Mouse (Mus musculus): Measurements from ENCODE around the gene Gmds.

The Gmds gene

DNA sequence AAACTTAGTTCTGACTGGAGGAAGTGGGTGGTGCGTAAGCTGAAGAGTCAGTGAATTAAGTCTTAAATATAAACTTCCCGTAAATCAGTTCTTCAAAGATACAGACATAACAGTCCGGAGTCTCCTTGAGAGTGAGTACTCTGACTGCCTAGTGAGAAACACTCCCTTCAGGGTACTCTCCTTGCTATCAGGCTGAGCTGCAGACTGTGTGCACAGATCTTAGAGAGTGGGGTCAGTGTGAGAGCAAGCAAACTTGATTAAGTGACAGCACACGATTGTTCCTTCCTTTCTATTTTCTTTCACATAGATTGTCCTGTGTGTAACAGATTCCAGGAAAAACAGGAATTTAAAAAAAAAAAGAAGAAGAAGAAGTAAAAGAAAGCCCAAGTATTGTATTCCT, 382.4 kb downstream of the Gmds start:
- DNase-seq (ENCODE audit: low spot score): no peak

DNA sequence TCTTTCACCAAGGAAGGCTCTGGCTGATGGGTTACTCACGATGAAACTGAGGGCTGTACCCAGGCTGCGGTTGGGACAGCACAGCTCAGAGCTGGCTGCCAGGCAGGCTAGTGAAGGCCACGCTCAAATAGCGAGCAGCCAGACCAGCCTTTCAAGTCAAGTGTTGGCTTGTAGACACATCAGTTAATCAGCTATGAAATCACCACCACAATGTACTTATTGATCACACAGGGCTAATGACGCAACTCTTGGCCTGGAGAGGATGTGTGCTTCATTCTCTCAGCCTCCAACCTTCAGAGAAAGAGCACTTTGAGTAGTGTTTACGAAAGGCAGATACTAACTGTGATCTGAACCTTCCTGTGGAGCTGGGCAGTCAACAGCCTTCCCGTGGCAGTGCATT, 383.4 kb downstream of the Gmds start:
- DNase-seq (ENCODE audit: low spot score): peak; percentile 4

GRCm38 (mm10) chr13:31944676-31945210, 393.8 kb downstream of the Gmds start:
- DNase-seq (ENCODE audit: low spot score): no peak

DNA sequence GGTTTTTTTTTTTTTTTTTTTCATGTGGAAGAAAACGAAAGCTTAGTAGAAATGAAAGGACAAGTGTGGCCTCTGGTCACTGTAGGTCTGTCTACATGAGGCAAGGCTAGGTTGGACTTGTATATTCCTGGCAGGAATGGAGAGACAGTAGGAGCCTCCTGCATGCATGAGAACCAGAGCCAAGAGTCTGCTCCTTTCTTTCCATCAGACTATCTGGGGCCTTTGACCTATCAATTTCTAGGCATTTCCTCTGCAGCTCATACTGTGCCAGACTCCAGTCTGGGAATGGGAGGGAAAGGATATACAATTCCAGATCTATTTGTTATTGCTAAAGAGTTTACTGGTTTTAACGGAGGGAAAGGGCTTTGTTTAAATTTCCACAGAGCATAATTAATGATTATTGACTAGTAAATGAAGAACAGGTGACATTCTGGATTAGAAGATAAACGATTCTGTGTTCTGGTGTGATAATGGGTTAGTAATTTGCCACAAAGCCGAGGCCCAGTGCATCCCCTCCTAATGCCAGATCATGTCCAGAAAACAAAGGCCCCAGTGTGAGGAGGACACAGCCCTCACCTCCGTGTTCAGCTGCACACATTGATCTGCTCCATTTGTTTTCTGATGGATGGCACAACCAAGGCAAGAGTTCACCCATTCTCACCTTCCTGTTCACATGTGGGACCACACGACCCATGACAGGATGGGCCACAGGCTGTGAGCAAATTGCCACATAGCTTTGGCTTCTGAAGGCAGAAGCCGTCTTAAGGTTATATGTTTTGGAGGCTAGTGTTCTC, 394.9 kb downstream of the Gmds start:
- no peak for DNase-seq (ENCODE audit: low spot score)

GRCm38 (mm10) chr13:31929299-31929698, 409.2 kb downstream of the Gmds start:
- no peak for DNase-seq (ENCODE audit: low spot score)

DNA sequence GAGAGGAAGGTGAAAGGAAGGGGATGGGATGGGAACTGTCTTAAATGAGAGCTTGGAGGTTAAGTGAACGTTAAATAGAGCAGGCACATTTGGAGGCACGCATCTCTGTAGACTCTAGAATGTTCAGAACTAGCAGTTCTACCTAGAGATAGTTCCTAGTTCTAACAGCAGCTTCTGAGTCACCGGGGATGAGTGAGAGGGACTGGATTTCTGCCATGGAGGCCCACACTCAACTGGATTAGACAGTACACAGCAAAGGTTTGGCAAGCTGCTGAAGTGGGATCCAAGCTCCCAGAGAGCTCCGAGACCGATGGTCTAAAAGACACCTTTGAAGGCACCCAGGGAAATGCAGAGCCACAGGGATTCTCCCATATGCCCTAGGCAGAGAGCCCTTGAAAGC, 411.9 kb downstream of the Gmds start:
- DNase-seq (ENCODE audit: low spot score): peak; percentile 10

DNA sequence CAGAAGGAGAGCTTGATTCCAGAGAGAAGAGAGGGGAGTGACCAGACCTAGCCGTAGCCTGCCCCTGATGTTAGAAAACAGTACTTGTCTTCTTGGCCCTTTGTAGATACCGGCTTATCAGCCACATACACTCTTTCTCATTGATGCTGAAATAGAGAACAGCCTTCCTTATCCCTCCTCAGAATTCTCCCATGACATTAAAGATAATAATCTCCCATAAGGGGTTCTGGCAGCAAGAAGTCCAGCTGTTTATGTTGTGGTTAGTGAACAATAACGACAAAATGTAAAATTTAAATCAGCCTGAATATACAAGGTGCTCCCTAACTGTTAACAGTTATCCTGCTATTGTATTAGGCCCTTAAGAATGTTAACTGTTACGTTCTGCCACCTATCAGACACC, 414.0 kb downstream of the Gmds start:
- DNase-seq (ENCODE audit: low spot score): no peak

DNA sequence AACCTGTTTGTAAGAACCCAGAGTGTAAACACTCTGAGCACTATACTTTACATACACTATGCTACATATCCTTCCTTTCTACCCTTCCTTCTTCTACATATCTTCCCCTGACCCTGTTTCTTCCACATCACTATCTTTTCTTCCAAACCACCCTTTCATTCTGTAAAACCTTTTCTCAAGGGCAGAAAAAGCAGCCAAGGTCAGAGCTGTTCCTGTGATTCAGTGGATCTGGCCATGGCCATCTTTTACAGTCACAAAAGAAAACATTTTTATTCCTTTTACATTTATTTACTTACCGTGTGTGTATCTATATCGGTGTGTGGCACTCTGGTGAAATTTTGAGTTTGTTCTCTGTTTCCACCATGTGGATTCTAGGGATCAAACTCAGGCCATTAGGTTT, 418.8 kb downstream of the Gmds start:
- DNase-seq (ENCODE audit: low spot score): no peak

DNA sequence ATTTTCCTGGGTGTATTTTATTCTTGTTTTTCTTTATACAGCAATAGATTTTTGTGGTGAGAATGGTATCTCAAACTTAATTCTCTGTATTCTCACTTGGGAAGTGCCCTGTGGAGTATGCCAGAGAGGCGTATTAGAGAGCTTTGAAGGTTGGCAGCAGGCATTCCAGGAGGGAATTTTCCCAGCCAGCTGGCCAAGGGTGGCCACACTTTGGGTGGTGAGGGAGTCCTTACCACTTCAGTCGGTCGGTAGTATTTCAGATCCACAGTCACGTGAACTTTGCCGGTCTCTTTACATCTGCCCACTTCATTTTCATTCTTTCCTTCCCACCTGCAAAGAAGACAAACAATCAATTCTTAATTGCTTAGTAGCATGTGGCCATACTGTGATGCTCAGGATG, 421.2 kb downstream of the Gmds start:
- no peak for DNase-seq (ENCODE audit: low spot score)

DNA sequence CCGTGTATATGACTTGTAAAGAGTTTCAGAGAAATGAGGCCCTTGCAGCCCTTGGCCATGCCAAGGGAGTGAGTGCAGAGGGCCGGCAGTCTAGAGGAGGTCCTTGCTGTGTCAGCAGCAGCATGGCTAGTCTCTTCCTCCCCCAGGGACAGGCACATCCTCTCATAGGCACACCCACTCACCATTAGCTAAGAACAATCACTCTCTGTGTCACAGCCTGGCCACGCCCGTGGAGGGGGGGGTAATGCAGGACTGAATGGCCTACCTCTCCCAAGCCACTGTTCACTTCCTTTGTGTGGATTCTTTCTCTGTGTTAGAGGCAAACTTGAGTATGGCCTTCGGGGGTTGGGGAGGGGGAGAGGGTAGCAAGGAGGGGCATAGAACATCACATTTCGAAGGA, 422.8 kb downstream of the Gmds start:
- DNase-seq (ENCODE audit: low spot score): no peak

- no peak for DNase-seq (ENCODE audit: low spot score)
Measured at GRCm38 (mm10) chr13:31914901-31915587, 423.5 kb downstream of the Gmds start.

- no peak for DNase-seq (ENCODE audit: low spot score)
Measured at GRCm38 (mm10) chr13:31911956-31912355, 426.6 kb downstream of the Gmds start.

DNA sequence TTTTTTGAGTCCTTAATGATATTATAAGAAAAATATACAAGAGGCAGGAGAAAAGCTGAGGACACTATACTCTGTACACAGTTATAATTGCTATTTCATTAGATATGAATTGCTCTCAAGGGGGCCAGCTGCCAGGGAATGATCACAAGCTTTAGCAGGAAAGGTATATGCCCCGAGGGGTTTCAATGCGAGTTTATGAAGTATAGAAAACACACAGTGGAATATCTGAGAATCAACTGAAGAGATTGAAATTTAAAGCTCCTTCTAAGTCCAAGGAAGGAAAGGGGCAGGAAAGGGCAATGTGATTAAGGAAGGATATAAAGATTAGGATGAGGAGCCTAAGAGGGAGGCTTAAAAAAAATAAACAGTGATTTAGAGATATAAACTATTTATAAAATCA, 427.2 kb downstream of the Gmds start:
- DNase-seq (ENCODE audit: low spot score): no peak

DNA sequence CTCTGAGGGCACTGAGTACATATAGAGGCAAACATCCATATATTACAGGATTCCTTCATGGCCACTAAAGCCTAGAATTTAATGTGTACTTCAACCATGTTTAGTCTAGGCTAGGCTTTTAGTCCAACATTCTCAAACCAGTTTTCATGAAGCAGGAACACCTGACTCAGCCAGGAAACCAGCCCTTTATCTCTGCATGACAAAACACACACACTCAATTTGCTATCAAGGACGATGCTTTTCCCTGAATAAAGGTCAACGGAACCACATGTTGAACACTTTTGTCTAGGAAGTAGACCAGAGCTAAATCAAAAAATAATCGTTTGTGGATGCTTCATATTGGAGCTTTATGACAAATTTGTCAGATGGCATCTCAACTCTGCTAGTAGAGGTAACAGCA, 429.5 kb downstream of the Gmds start:
- no peak for DNase-seq (ENCODE audit: low spot score)

- no peak for DNase-seq (ENCODE audit: low spot score)
Measured at GRCm38 (mm10) chr13:31906514-31906913, 432.0 kb downstream of the Gmds start.

DNA sequence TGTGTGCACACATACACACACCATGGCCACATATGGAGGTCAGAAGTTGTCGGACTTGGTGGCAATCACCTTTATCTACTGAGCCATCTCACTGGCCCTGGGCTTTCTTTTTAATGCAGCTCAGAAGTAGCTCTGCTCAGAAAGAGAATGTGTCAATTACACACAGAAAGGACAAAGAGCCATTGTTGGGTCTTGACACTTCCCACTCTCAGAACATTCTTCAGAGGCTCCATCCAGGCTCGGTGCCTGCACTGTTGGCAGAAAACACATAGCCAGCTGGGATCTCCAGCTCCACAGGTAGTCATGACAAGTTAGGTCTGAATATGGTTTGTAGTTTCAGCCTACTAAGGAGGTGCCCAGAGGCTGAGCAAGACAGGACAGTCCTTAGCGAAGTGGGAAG, 438.3 kb downstream of the Gmds start:
- DNase-seq (ENCODE audit: low spot score): no peak

GRCm38 (mm10) chr13:31899392-31899791, 439.1 kb downstream of the Gmds start:
- DNase-seq (ENCODE audit: low spot score): no peak

- no peak for DNase-seq (ENCODE audit: low spot score)
Measured at GRCm38 (mm10) chr13:31897493-31897892, 441.0 kb downstream of the Gmds start.

GRCm38 (mm10) chr13:31894511-31894910, 444.0 kb downstream of the Gmds start:
- no peak for DNase-seq (ENCODE audit: low spot score)

GRCm38 (mm10) chr13:31892913-31893514, 445.5 kb downstream of the Gmds start:
- no peak for DNase-seq (ENCODE audit: low spot score)

DNA sequence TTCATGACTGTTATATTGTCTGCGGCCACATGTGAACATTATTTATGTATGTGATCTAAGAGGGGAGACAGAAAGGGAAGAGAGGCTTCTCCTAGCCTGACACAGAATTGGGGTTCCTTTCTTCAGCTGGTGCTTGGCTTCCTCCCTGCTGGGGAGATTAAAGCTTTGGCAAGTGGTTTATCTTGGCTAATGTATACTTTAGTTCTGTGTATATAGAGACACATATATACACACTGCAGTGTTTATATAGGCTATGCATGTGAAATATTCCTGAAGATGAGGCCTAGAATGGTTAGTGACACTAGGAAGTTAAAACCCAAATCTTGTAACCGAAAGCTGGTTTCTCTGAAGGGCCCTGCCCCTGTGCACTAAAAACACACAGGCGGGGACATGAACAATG, 450.0 kb downstream of the Gmds start:
- DNase-seq (ENCODE audit: low spot score): no peak

DNA sequence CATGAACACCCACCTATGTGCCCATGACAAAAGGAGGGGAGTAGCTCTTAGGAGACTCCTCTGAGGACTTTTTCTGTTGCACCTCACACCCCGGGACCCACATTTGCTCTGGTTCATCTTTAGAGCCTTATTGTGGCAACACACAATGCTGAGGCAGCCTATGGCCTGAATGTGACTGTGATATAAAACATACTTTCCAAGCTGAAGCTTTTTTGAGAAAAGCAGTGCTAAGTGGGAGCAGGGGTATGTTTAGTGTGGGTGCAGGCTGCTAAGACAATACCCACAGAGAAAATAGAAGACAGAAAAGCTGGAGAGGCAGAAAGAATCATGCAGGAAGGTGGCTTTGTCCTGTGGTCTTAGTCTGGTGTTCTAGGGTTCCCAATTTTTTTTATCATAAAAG, 452.8 kb downstream of the Gmds start:
- DNase-seq (ENCODE audit: low spot score): no peak

Data from layer of hippocampus, adult 9-10 months (tissue).